Mouse (Mus musculus) midbrain, embryonic 13.5 days (tissue): ENCODE measurements around the gene Isca2. TPM values are rescaled to one million over a fixed set of nuclear protein-coding genes. Genes with fewer than 3 reads are reported as not detected.

ENCODE experiments used
- polyA plus RNA-seq: library from polyadenylated mRNA; unstranded; fragments of >200 nt; fragmentation: Nextera tagmentation; extraction: Ambion mirVana; gene quantifications from 2 replicates; pipeline ENCODE4 v1.2.1, GENCODE M21; 2015

The Isca2 gene
- polyA plus RNA-seq, 1 experiment from 2014 or later, result 167 TPM

Other genes starting within 250 kb of the Isca2 start
- gene Vsx2, start 203.5 kb upstream of the Isca2 start, polyA plus RNA-seq, result 2.2 and 3.0 TPM in 2 replicates
- gene Abcd4, start 155.8 kb upstream of the Isca2 start, polyA plus RNA-seq, result 12.8 and 13.9 TPM in 2 replicates
- gene Vrtn, start 132.2 kb upstream of the Isca2 start, polyA plus RNA-seq, result not detected in 2 replicates
- gene Syndig1l, start 74.4 kb upstream of the Isca2 start, polyA plus RNA-seq, result 2.9 and 3.6 TPM in 2 replicates
- gene Npc2, start 99 bp upstream of the Isca2 start, polyA plus RNA-seq, result 78.8 and 87.8 TPM in 2 replicates
- gene Ltbp2, start 103.3 kb downstream of the Isca2 start, polyA plus RNA-seq, result 0.13 TPM in 1 of 2 replicates, not detected in the other
- gene Fcf1, start 197.6 kb downstream of the Isca2 start, polyA plus RNA-seq, result 128 and 130 TPM in 2 replicates
- 27.8 and 32.9 TPM in 2 replicates for gene Arel1, start 197.6 kb downstream of the Isca2 start, polyA plus RNA-seq
- 40.2 and 41.7 TPM in 2 replicates for gene Ylpm1, start 223.1 kb downstream of the Isca2 start, polyA plus RNA-seq